Mouse (Mus musculus) stomach, postnatal 0 days (tissue): ENCODE data around the gene Carmil1.

Experiments used
- CTCF ChIP-seq: IDR thresholded peaks from 2 replicates; pipeline ENCODE4 v1.5.1; 2016; ENCODE audit warnings: antibody characterized with exemption, low read depth, mild to moderate bottlenecking, moderate library complexity
- EP300 ChIP-seq: optimal IDR thresholded peaks from 2 replicates; pipeline ENCODE3; 2016; ENCODE audit warnings: antibody characterized with exemption

- TF ChIP-seq CTCF (no peak), EP300 (no peak)
These were observed 215.1 kb downstream of the Carmil1 start for GRCm38 (mm10) chr13:24065536-24065935.
